Mouse (Mus musculus): ENCODE measurements at regions not wholly inside any gene's neighbourhood (a gene's known extent, or its start where the extent isn't known, plus 50 kb on each side); places are given as distances from the start of the nearest gene placed in this dataset.

DNA sequence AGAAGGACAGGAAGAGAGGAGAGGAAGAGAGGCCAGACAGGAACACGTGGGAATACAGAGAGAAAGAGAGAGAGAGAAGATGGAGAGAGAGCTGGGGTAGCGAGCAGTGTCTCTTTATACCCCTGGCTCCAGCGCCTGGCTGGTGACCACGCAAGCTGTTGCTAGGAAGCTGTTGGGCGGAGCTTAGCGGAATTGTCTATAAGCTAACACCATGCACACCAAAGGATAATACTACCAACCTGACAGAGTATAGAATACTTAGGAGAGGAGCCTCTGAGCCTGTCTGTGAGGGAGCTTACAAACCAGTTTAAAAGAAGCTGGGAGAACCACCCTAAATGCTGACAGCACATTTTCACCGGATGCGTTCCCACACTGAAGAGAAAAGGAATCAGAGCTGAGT is 100.2 kb upstream of the Kctd3 start:
- no peak for TF ChIP-seq CTCF (IDR thresholded peaks at IDR 0.05; ENCODE audit: extremely low read depth, insufficient read length, insufficient replicate concordance, low read depth, low read length)
- no peak for TF ChIP-seq POLR2A (IDR thresholded peaks at IDR 0.05; ENCODE audit: low read depth, low read length)
